Mouse (Mus musculus) E14TG2a.4 (cell line): ENCODE measurements at regions not wholly inside any gene's neighbourhood (a gene's known extent, or its start where the extent isn't known, plus 50 kb on each side); places are given as distances from the start of the nearest gene placed in this dataset.

Experiments
- H3K27me3 ChIP-seq: 2 replicates; pipeline ENCODE4 v1.6.1; 2014; ENCODE audit warnings: low read length, control low read depth; ENCODE audit not compliant: insufficient read depth
- H3K36me3 ChIP-seq: 2 replicates; pipeline ENCODE4 v1.6.1; 2014; ENCODE audit warnings: low read length, control low read depth; ENCODE audit not compliant: insufficient read depth
- H3K4me1 ChIP-seq: replicated peaks from 2 replicates; pipeline ENCODE4 v1.6.1; 2014; ENCODE audit warnings: low read depth, low read length, control low read depth
- H3K4me3 ChIP-seq: replicated peaks from 2 replicates; pipeline ENCODE4 v1.5.1; 2014; ENCODE audit warnings: mild to moderate bottlenecking, low read length
- H3K9me3 ChIP-seq: 2 replicates; pipeline ENCODE4 v1.6.1; 2014; ENCODE audit warnings: low read length, control low read depth
- CTCF ChIP-seq: conservative IDR thresholded peaks from 2 replicates; pipeline ENCODE4 v1.5.1; 2014; ENCODE audit warnings: low read length
- NANOG ChIP-seq: IDR thresholded peaks from 2 replicates; pipeline ENCODE4 v1.6.1; 2014; ENCODE audit warnings: borderline replicate concordance, low read length, mixed read lengths
- POU5F1 ChIP-seq: IDR thresholded peaks from 2 replicates; pipeline ENCODE4 v1.6.1; 2014; ENCODE audit warnings: low read length, borderline replicate concordance

DNA sequence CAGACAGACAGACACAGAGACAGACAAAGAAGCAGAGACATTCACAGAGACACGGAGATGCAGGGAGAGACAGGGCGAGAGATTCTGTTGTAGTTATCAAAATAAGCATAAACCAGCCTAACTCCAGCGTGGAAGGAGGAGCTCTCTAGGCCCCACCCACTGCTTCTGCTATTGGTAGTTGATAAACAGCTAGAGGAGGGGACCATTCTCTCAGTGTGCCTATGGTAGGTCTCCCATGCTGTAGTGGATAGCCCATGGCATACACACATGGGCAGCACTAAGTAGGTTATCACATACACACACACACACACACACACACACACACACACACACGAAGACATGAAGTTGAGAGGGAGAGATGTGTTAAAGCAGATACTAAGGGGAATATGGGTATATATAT lies 115.7 kb upstream of the Man2a1 start:
- TF ChIP-seq POU5F1 (no peak), NANOG (no peak), CTCF (no peak)
- H3K27me3 ChIP-seq: no peaks in the 10 kb centered on the region
- H3K36me3 ChIP-seq: no peaks in the 10 kb centered on the region
- H3K4me1 ChIP-seq: peaks cover 5% of the 10 kb centered on the region
- no peaks in the 10 kb centered on the region for H3K9me3 ChIP-seq
- no peak overlapping the region for H3K4me3 ChIP-seq

DNA sequence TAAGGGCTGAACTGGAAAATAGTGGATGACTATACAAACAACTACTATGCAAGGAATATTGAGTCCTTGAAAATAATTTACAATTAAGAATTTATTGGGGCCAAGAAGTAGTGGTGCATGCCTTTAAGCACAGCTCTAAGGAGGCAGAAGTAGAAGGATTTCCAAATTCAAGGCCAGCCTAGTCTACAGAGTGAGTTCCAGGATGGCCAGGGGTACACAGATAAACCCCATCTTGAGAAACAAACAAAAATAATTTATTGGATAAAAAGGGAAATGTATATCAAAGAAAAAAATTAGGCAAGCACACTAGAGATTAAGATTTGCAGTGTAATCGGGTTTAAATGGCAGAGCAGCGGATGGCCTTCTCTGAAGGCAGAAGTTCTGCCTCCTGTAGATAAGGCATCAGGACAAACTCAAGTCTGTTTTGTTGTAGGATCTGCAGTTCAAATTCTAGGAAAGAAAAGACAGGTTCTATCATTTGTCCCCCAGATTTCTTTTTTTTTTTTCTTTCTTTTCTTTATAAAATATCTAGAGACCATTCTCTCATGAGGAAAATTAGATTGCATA lies 110.7 kb upstream of the Man2a1 start:
- no peaks in the 10 kb centered on the region for H3K36me3 ChIP-seq
- H3K9me3 ChIP-seq: no peaks in the 10 kb centered on the region
- no peak overlapping the region for H3K4me3 ChIP-seq
- H3K27me3 ChIP-seq: no peaks in the 10 kb centered on the region
- peaks cover 12% of the 10 kb centered on the region for H3K4me1 ChIP-seq
- TF ChIP-seq NANOG (no peak), POU5F1 (no peak), CTCF (no peak)

DNA sequence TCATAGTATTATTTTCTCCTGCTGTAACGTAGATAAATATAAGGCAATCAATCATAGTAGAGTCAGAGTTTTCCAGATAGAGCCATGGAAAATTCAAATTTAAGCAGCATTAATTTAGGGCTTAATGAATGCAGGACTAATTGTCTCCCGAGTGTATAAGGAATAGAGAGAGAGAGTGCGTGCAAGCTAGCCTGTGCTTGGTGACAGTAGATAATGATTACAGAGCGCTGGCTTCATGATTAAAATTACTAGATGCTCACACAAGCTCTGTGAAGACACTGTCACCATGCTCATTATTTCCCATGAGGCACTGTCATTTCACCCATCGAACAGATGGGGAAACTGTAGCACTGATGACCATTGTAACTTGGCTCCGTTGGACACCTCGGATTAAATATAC lies 109.9 kb upstream of the Man2a1 start:
- no peaks in the 10 kb centered on the region for H3K27me3 ChIP-seq
- no peaks in the 10 kb centered on the region for H3K9me3 ChIP-seq
- H3K4me1 ChIP-seq: peaks cover 12% of the 10 kb centered on the region
- H3K36me3 ChIP-seq: no peaks in the 10 kb centered on the region
- H3K4me3 ChIP-seq: no peak overlapping the region
- TF ChIP-seq POU5F1 (no peak), NANOG (no peak), CTCF (no peak)

DNA sequence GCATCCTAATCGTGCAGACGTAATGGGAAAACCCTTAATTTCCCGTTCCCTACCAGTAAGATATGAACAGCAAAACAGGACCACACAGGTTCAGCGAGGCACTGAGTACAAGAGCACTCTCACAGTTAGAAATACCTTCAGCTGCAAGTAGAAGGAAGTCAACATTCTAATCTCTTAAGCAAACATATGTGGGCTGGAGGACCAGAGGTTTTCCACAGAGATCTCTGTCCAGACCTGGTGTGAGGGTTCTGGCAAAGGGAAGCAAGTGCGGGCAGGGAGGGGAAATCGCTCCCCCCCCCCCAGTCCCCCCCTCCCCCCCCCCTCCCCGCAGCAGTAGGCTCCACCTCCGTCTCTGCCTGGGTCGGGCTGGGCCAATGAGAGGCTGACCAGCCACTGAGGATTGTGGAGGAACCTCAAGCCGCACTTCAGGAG lies 108.6 kb upstream of the Man2a1 start:
- Histone ChIP-seq H3K4me1 (peaks cover 7% of the 10 kb centered on the region), H3K27me3 (peaks cover 9% of the 10 kb centered on the region), H3K4me3 (no peak overlapping the region), H3K36me3 (no peaks in the 10 kb centered on the region), H3K9me3 (no peaks in the 10 kb centered on the region)
- no peak for TF ChIP-seq CTCF

DNA sequence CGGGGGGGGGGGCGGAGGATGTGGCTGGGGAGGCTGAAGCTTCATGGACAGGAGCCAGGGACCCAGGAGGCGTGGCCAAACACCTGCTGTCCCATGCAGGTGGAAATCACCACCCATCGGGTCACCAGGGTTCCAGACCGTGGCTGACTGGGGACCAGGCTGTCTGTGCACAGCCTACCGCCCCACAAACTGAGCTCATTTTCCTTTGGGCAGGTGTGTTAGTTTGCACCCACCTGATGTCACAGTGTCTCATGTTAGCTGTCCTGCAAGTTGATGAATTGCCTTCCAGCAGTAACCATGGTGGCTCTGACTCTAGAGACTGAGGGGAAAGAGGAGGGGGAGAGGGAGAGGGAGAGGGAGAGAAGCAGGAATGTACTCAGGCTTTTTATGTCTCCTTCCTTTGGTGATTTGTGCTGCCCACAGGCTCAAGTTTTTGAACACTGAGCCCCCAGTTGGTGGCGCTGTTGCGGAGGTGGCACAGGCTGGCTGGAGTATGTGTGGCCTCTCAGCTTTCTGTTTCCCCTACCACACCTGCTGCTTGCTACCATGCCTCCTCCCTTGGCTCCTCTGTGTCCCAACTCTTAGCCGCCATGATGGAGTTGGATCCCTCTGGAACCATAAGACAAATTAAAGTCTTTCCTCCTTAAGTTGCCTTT lies 107.8 kb upstream of the Man2a1 start:
- no peak overlapping the region for H3K4me3 ChIP-seq
- no peaks in the 10 kb centered on the region for H3K36me3 ChIP-seq
- peaks cover 12% of the 10 kb centered on the region for H3K27me3 ChIP-seq
- no peaks in the 10 kb centered on the region for H3K9me3 ChIP-seq
- TF ChIP-seq NANOG (no peak), CTCF (peak; percentile 63)
- H3K4me1 ChIP-seq: peaks cover 7% of the 10 kb centered on the region

DNA sequence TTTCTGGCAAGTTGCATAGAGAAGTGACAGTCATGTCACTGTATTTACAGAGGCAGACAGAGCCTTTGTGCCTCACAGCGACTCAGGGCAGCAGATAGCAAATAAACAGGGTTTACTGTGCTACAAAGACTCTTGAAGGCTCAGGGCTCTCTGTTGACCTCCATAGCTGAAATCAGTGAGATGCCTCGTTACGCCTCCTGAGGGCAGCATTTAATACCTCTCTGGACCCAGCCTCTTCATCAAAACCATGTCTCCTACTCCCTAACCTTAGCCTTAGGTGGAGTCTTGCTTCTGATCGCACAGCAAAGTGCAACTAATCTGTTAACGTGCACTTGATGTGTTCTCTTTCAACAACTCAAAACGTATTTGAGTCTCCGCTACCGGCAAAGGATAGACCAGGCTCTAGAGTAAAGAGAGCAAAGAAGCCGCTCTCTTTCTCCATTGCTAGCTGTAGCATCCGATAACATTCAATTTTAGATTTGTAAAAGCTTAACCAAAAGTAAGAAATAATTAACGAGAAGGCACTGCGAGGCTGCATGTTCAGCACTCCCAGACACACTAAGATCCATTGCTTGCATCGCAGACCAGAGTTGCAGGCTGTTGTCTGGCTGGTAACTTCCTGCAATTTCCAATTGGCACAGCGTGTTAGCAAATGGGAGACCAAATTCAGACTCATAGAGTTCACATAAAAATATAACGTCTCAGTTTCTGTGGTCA lies 101.1 kb upstream of the Man2a1 start:
- no peak overlapping the region for H3K4me3 ChIP-seq
- TF ChIP-seq NANOG: no peak
- TF ChIP-seq POU5F1: no peak
- TF ChIP-seq CTCF: peak; percentile 21; the same call in 1 of the 2 replicates
- no peaks in the 10 kb centered on the region for H3K4me1 ChIP-seq
- H3K9me3 ChIP-seq: no peaks in the 10 kb centered on the region
- no peaks in the 10 kb centered on the region for H3K36me3 ChIP-seq
- H3K27me3 ChIP-seq: peaks cover 12% of the 10 kb centered on the region

DNA sequence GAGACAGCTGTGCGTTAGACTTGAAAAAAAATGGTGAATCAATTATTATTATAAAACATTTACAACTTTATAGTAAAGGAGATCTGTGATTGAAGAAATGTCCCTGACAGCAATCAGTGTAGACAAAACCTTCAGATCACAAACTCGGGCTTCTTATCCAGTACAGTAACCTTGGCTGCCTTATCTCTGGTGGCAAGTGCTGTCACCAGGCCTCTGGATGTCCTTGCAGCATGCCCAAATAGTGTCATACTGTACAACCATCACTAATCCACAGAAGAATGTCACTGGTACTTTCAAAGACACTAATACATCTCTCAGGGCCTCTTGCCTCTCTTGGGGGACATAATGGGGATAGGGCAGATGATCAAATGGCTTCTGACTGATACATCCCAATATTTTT lies 98.2 kb upstream of the Man2a1 start:
- Histone ChIP-seq H3K36me3 (no peaks in the 10 kb centered on the region), H3K9me3 (no peaks in the 10 kb centered on the region), H3K4me3 (no peak overlapping the region), H3K4me1 (no peaks in the 10 kb centered on the region), H3K27me3 (no peaks in the 10 kb centered on the region)
- no peak for TF ChIP-seq NANOG
- TF ChIP-seq POU5F1: no peak
- TF ChIP-seq CTCF: no peak

DNA sequence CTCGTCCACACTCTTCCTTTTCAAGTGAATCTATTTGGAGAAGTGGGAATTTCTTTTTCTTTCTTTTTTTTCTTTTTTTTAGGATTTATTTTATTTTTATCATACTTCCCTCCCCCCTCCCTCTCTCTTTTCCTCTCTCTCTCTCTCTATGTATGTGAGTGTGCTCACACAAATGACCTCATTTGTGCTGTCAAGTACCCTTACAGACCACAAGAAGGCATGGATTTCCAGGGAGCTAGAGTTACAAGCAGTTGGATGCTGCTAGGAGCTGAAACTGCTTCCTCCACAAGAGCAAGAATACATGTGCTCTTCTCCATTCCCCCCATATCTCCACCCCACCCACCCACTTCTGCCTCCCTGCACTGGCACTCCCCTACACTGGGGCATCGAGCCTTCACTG lies 94.6 kb upstream of the Man2a1 start:
- H3K9me3 ChIP-seq: no peaks in the 10 kb centered on the region
- no peaks in the 10 kb centered on the region for H3K4me1 ChIP-seq
- H3K36me3 ChIP-seq: no peaks in the 10 kb centered on the region
- H3K4me3 ChIP-seq: no peak overlapping the region
- no peaks in the 10 kb centered on the region for H3K27me3 ChIP-seq
- TF ChIP-seq POU5F1 (no peak), NANOG (no peak), CTCF (no peak)
